ENCODE assay signal across 12 mouse cellular contexts in the genomic region with DNA sequence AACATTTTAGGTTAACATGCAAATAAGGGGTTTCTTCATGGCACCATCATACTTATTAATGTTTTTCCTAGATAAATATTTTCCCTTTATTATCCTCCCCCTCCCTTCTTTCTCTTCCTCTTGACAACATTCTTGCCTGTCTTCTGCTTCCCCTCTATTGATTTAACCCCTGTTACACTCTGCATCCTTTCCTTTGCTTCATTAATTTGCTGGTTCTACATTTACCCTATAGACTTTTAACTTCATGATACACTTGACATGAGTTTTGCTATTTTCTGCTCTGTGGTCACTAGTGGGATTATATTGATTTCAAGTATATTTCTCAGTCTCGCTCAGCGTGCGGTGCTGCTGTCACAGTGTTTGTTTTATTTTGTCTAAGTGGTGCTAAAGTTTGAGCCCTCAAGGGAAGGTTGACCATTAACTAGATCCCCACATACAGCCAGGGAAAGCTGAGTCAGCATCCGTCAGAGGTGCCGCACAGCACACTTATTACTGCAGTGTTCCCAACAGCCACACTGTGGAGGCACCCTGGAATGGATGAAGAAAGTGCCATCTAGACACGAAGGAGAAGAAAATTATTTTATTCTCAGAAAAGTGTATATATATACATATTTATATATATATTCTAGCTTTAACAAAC.
A peak's percentile ranks its signal among the peaks of the same experiment; 100 is the strongest.
DNase-seq lines count a peak whose midpoint lies in the region; ATAC-seq and TF ChIP-seq lines count a peak whose summit lies in the region.
"Had no signal": no experiment of that assay in that cellular context is flagged by ENCODE, and none has a peak within 500 bp of the region (broad histone marks: within the 10 kb centered on the region; RNA-seq: fewer than 3 reads in every experiment).

No protein-coding gene starts in this region.

- H3K9ac ChIP-seq in neural tube, embryonic 14.5 days (replicated peaks; ENCODE audit: low read depth, low read length): no peak overlapping the region
- H3K9ac ChIP-seq in liver, embryonic 14.5 days (replicated peaks): no peak overlapping the region
- no peak overlapping the region for H3K9ac ChIP-seq in forebrain, embryonic 13.5 days
- H3K9ac ChIP-seq: heart, embryonic 15.5 days had no signal

- no peak overlapping the region for H3K27ac ChIP-seq in neural tube, embryonic 14.5 days (ENCODE audit: low read depth, low read length)
- H3K27ac ChIP-seq in liver, embryonic 14.5 days: no peak overlapping the region
- no peak overlapping the region for H3K27ac ChIP-seq in forebrain, embryonic 13.5 days
- H3K27ac ChIP-seq: heart, embryonic 15.5 days; left cerebral cortex, adult 2 months had no signal

- H3K4me1 ChIP-seq in neural tube, embryonic 14.5 days (ENCODE audit: control insufficient read depth, insufficient read depth, low read length): no peaks in the 10 kb centered on the region
- no peaks in the 10 kb centered on the region; a peak in 1 of 4 replicates for H3K4me1 ChIP-seq in liver, embryonic 14.5 days (replicated peaks; ENCODE audit: control insufficient read depth in 2 of 2, insufficient read depth in 2 of 2, low read length in 1 of 2)
- peaks cover 8% of the 10 kb centered on the region for H3K4me1 ChIP-seq in forebrain, embryonic 13.5 days

- H3K4me2 ChIP-seq in neural tube, embryonic 14.5 days (ENCODE audit: low read depth, low read length): no peak overlapping the region
- H3K4me2 ChIP-seq in liver, embryonic 14.5 days (ENCODE audit: low read depth): no peak overlapping the region
- no peak overlapping the region for H3K4me2 ChIP-seq in forebrain, embryonic 13.5 days
- H3K4me2 ChIP-seq: heart, embryonic 15.5 days had no signal

- no peak overlapping the region for H3K4me3 ChIP-seq in neural tube, embryonic 14.5 days (ENCODE audit: low read depth, low read length)
- H3K4me3 ChIP-seq in liver, embryonic 14.5 days (ENCODE audit: insufficient read depth in 1 of 2, low read depth in 2 of 2, low read length in 2 of 2): no peak overlapping the region
- no peak overlapping the region for H3K4me3 ChIP-seq in forebrain, embryonic 13.5 days
- H3K4me3 ChIP-seq: heart, embryonic 15.5 days; left cerebral cortex, adult 2 months had no signal

- TF ChIP-seq CTCF in liver, embryonic 14.5 days (IDR thresholded peaks at IDR 0.05; ENCODE audit: low read depth): no peak

- H3K27me3 ChIP-seq in neural tube, embryonic 14.5 days (ENCODE audit: control insufficient read depth, insufficient read depth, low read length): no peaks in the 10 kb centered on the region
- H3K27me3 ChIP-seq in liver, embryonic 14.5 days (ENCODE audit: control insufficient read depth, insufficient read depth, low read length): no peaks in the 10 kb centered on the region
- no peaks in the 10 kb centered on the region for H3K27me3 ChIP-seq in forebrain, embryonic 13.5 days
- H3K27me3 ChIP-seq: heart, embryonic 15.5 days had no signal

- H3K36me3 ChIP-seq in neural tube, embryonic 14.5 days (ENCODE audit: control insufficient read depth, insufficient read depth, low read length): no peaks in the 10 kb centered on the region
- H3K36me3 ChIP-seq in liver, embryonic 14.5 days (replicated peaks; ENCODE audit: control insufficient read depth, insufficient read depth, low read depth): no peaks in the 10 kb centered on the region
- no peaks in the 10 kb centered on the region for H3K36me3 ChIP-seq in forebrain, embryonic 13.5 days (ENCODE audit: poor library complexity, severe bottlenecking)
- H3K36me3 ChIP-seq: heart, embryonic 15.5 days had no signal

- H3K9me3 ChIP-seq in neural tube, embryonic 14.5 days (ENCODE audit: control insufficient read depth, low read length): no peaks in the 10 kb centered on the region
- H3K9me3 ChIP-seq in liver, embryonic 14.5 days (ENCODE audit: control insufficient read depth, low read length): no peaks in the 10 kb centered on the region
- H3K9me3 ChIP-seq in forebrain, embryonic 13.5 days (replicated peaks): no peaks in the 10 kb centered on the region
- H3K9me3 ChIP-seq: heart, embryonic 15.5 days had no signal

- ATAC-seq in neural tube, embryonic 14.5 days (ENCODE audit: low read depth): 0 out of 2 replicates have a peak, but pooled peaks have one; percentile 38
- no peak for ATAC-seq in liver, embryonic 14.5 days (ENCODE audit: insufficient read depth)
- no peak for ATAC-seq in forebrain, embryonic 13.5 days
- ATAC-seq: CD4-positive, CD25-positive, alpha-beta regulatory T cell, adult 4 months had no signal

- 63% methylated on average over 6 of the region's 6 CpGs for WGBS in neural tube, embryonic 14.5 days
- WGBS in liver, embryonic 14.5 days (ENCODE audit: insufficient replicate concordance): 57% methylated on average over 6 of the region's 6 CpGs
- 88% methylated on average over 6 of the region's 6 CpGs for WGBS in forebrain, embryonic 13.5 days

- DNase-seq in neural tube, embryonic 10.5 days (ENCODE audit: extremely low spot score, low spot score): no peak
- peak; percentile 48 for DNase-seq in kidney, adult 9 months
- DNase-seq in liver, embryonic 14.5 days (ENCODE audit: low read depth in 3 of 3, low spot score in 3 of 3): peak in 2 of 3 experiments; percentile 3 to 7
- DNase-seq in heart, adult 18-20 months: no peak
- DNase-seq in cerebellum, adult 18-20 months: no peak
- no peak for DNase-seq in spleen, postnatal 4 days (ENCODE audit: low spot score in 2 of 2)
- DNase-seq: cerebellum, adult 9-11 months had no signal

- TF ChIP-seq EP300 in liver, embryonic 14.5 days (IDR thresholded peaks at IDR 0.05; ENCODE audit: low read depth): no peak

Comparison
In these comparisons a context has a peak if more than half of its experiments do, and no peak if none do; other contexts are left out.
1. DNase-seq: peak in kidney, adult 9 months (single experiment) and liver, embryonic 14.5 days (2 of 3); none in neural tube, embryonic 10.5 days (single experiment), heart, adult 18-20 months (0 of 2), cerebellum, adult 18-20 months (0 of 2) and spleen, postnatal 4 days (0 of 2).